Mouse (Mus musculus) olfactory bulb, adult 2 months (tissue): ENCODE measurements around the gene Myo1b. TPM values are rescaled to one million over a fixed set of nuclear protein-coding genes. Genes with fewer than 3 reads are reported as not detected.

Experiments
- H3K27ac ChIP-seq: fragments of 200-500 bp; 2 replicates; pipeline ENCODE4 v1.5.1; 2012; ENCODE audit warnings: low read depth, low read length; ENCODE audit not compliant: insufficient read depth
- H3K4me1 ChIP-seq: fragments of 200-500 bp; 2 replicates; pipeline ENCODE4 v1.6.1; 2012; ENCODE audit warnings: low read length; ENCODE audit not compliant: control insufficient read depth, insufficient read depth
- H3K4me3 ChIP-seq: fragments of 200-500 bp; 2 replicates; pipeline ENCODE4 v1.5.1; 2012; ENCODE audit warnings: mild to moderate bottlenecking, low read depth, low read length, moderate library complexity; ENCODE audit not compliant: insufficient read depth
- CTCF ChIP-seq: fragments of 200-500 bp; IDR thresholded peaks from 2 replicates; pipeline ENCODE4 v1.5.1; 2012; ENCODE audit warnings: low read depth, mild to moderate bottlenecking, low read length, moderate library complexity; ENCODE audit not compliant: insufficient read depth
- POLR2A ChIP-seq: fragments of 200-500 bp; IDR thresholded peaks from 2 replicates; pipeline ENCODE4 v1.6.1; 2012; ENCODE audit warnings: mild to moderate bottlenecking, low read depth, low read length, moderate library complexity; ENCODE audit not compliant: insufficient read depth
- WGBS: fragments of 180-500 bp; shearing (Covaris S2); methylation state at CpG from one replicate; pipeline ENCODE4 v1.1.7; 2018; 5-methylcytosine and 5-hydroxymethylcytosine counted together
- polyA plus RNA-seq: library from polyadenylated mRNA; stranded (reverse); fragments of >200 nt; gene quantifications from 2 replicates; pipeline ENCODE4 v1.2.4, GENCODE M21; 2012; ENCODE audit warnings: low replicate concordance; ENCODE audit not compliant: missing spikeins, insufficient read depth, insufficient read length

The Myo1b gene
- polyA plus RNA-seq, 1 experiment, result not detected

GRCm38 (mm10) chr1:51736822-51737221, 179.0 kb downstream of the Myo1b start:
- no peak for TF ChIP-seq POLR2A
- no peak for TF ChIP-seq CTCF
- 86% methylated on average over 2 of the region's 2 CpGs for WGBS
- no peak overlapping the region for H3K4me3 ChIP-seq
- no peaks in the 10 kb centered on the region for H3K4me1 ChIP-seq
- H3K27ac ChIP-seq, result no peak overlapping the region

- Histone ChIP-seq H3K27ac (no peak overlapping the region), H3K4me3 (no peak overlapping the region), H3K4me1 (no peaks in the 10 kb centered on the region)
- TF ChIP-seq CTCF, result no peak
- TF ChIP-seq POLR2A, result no peak
- 83% methylated on average over 6 of the region's 6 CpGs for WGBS
Observed at GRCm38 (mm10) chr1:51734721-51735120, 181.2 kb downstream of the Myo1b start.

- TF ChIP-seq CTCF (no peak), POLR2A (no peak)
- Histone ChIP-seq H3K4me3 (no peak overlapping the region), H3K4me1 (no peaks in the 10 kb centered on the region), H3K27ac (no peak overlapping the region)
- WGBS, result 93% methylated on average over 1 of the region's 1 CpGs
Observed at GRCm38 (mm10) chr1:51729407-51729806, 186.5 kb downstream of the Myo1b start.

GRCm38 (mm10) chr1:51728816-51729215, 187.1 kb downstream of the Myo1b start:
- Histone ChIP-seq H3K27ac (no peak overlapping the region), H3K4me1 (no peaks in the 10 kb centered on the region), H3K4me3 (no peak overlapping the region)
- TF ChIP-seq CTCF (no peak), POLR2A (no peak)
- 84% methylated on average over 4 of the region's 4 CpGs for WGBS

- 35% methylated on average over 9 of the region's 9 CpGs for WGBS
- no peak for TF ChIP-seq CTCF
- no peak for TF ChIP-seq POLR2A
- no peak overlapping the region for H3K27ac ChIP-seq
- peaks cover 4% of the 10 kb centered on the region; the same call in 1 of the 2 replicates for H3K4me1 ChIP-seq
- no peak overlapping the region for H3K4me3 ChIP-seq
Observed at GRCm38 (mm10) chr1:51719897-51720673, 195.8 kb downstream of the Myo1b start.

- Histone ChIP-seq H3K4me3 (no peak overlapping the region), H3K27ac (no peak overlapping the region), H3K4me1 (no peaks in the 10 kb centered on the region)
- 82% methylated on average over 2 of the region's 2 CpGs for WGBS
- TF ChIP-seq POLR2A (no peak), CTCF (no peak)
Observed at GRCm38 (mm10) chr1:51710831-51711230, 205.0 kb downstream of the Myo1b start.

GRCm38 (mm10) chr1:51706106-51706505, 209.8 kb downstream of the Myo1b start:
- TF ChIP-seq POLR2A (no peak), CTCF (no peak)
- Histone ChIP-seq H3K4me1 (no peaks in the 10 kb centered on the region), H3K27ac (no peak overlapping the region), H3K4me3 (no peak overlapping the region)
- WGBS, result 82% methylated on average over 3 of the region's 3 CpGs

GRCm38 (mm10) chr1:51704610-51705009, 211.3 kb downstream of the Myo1b start:
- H3K4me3 ChIP-seq, result no peak overlapping the region
- H3K27ac ChIP-seq, result no peak overlapping the region
- H3K4me1 ChIP-seq, result no peaks in the 10 kb centered on the region
- WGBS, result 91% methylated on average over 4 of the region's 4 CpGs
- no peak for TF ChIP-seq CTCF
- no peak for TF ChIP-seq POLR2A

Other genes with a start within 250 kb of the Myo1b start
- not detected in 2 replicates for gene Stat4, start 71.1 kb upstream of the Myo1b start, polyA plus RNA-seq
- not detected in 2 replicates for gene Stat1, start 203.4 kb upstream of the Myo1b start, polyA plus RNA-seq